Mouse (Mus musculus): ENCODE data around the gene H2afy.

DNA sequence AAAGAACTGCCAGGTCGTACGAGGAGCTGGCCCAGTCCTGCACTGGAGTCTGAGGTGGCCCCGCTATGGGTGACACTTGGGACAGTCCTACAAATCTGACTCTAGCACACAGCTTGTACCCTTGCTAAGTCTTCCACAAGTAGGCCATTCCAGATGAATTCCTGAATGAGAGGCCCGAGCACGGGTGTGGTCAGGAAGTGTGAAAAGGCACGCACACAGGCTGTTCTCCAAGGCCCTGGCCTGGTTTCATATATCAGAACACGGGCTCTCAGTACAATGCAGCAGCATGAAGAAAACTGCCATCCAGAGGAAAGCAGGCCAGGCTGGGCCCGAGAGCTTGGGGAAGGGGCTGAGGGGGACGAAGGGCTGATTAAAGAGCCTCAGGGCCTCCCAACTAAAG lies 20.8 kb downstream of the H2afy start:
- TF ChIP-seq TAL1 (IDR thresholded peaks at IDR 0.05; ENCODE audit: low read length) (no peak), GATA1 (IDR thresholded peaks at IDR 0.05; ENCODE audit: low read length) (no peak)

Measured in erythroblast, embryonic 14.5 days (primary cell).